Mouse (Mus musculus) hindbrain, embryonic 15.5 days (tissue): ENCODE data around the gene Pde4dip. TPM values are rescaled to one million over a fixed set of nuclear protein-coding genes. Genes with fewer than 3 reads are reported as not detected.

Experiments
- ATAC-seq: fragments of 200-750 bp; cut with Nextera tagmentation; 2 replicates; pipeline ENCODE4 v1.8.0; 2017; ENCODE audit warnings: low read depth, moderate number of reproducible peaks, moderate TSS enrichment; ENCODE audit not compliant: low FRiP score
- H3K27ac ChIP-seq: fragments of 300-500 bp; sonication (generic); replicated peaks from 2 replicates; pipeline ENCODE4 v1.5.1; 2015; ENCODE audit warnings: mild to moderate bottlenecking, inconsistent platforms
- H3K27me3 ChIP-seq: fragments of 300-500 bp; sonication (generic); 2 replicates; pipeline ENCODE4 v1.6.1; 2015; ENCODE audit warnings: control low read depth, inconsistent platforms
- H3K36me3 ChIP-seq: fragments of 300-500 bp; sonication (generic); 2 replicates; pipeline ENCODE4 v1.6.1; 2015; ENCODE audit warnings: control low read depth, inconsistent platforms
- H3K4me1 ChIP-seq: fragments of 300-500 bp; sonication (generic); replicated peaks from 2 replicates; pipeline ENCODE4 v1.6.1; 2015; ENCODE audit warnings: control low read depth, inconsistent platforms
- H3K4me2 ChIP-seq: fragments of 300-500 bp; sonication (generic); 2 replicates; pipeline ENCODE4 v1.6.1; 2015; ENCODE audit warnings: moderate library complexity, mild to moderate bottlenecking, inconsistent platforms
- H3K4me3 ChIP-seq: fragments of 300-500 bp; sonication (generic); 2 replicates; pipeline ENCODE4 v1.5.1; 2015; ENCODE audit warnings: mild to moderate bottlenecking, inconsistent platforms
- H3K9ac ChIP-seq: fragments of 300-500 bp; sonication (generic); 2 replicates; pipeline ENCODE4 v1.6.1; 2015; ENCODE audit warnings: inconsistent platforms
- H3K9me3 ChIP-seq: fragments of 300-500 bp; sonication (generic); 2 replicates; pipeline ENCODE4 v1.6.1; 2016; ENCODE audit warnings: control low read depth, inconsistent platforms
- WGBS: fragments of 180-500 bp; shearing (Covaris S2); methylation state at CpG from one replicate; pipeline ENCODE4 v1.1.7; 2015; 5-methylcytosine and 5-hydroxymethylcytosine counted together
- polyA plus RNA-seq: library from polyadenylated mRNA; unstranded; fragments of >200 nt; fragmentation: Nextera tagmentation; extraction: Ambion mirVana; gene quantifications from 2 replicates; pipeline ENCODE4 v1.2.1, GENCODE M21; 2015

The Pde4dip gene
- polyA plus RNA-seq, 1 experiment from 2014 or later: 66.1 TPM

DNA sequence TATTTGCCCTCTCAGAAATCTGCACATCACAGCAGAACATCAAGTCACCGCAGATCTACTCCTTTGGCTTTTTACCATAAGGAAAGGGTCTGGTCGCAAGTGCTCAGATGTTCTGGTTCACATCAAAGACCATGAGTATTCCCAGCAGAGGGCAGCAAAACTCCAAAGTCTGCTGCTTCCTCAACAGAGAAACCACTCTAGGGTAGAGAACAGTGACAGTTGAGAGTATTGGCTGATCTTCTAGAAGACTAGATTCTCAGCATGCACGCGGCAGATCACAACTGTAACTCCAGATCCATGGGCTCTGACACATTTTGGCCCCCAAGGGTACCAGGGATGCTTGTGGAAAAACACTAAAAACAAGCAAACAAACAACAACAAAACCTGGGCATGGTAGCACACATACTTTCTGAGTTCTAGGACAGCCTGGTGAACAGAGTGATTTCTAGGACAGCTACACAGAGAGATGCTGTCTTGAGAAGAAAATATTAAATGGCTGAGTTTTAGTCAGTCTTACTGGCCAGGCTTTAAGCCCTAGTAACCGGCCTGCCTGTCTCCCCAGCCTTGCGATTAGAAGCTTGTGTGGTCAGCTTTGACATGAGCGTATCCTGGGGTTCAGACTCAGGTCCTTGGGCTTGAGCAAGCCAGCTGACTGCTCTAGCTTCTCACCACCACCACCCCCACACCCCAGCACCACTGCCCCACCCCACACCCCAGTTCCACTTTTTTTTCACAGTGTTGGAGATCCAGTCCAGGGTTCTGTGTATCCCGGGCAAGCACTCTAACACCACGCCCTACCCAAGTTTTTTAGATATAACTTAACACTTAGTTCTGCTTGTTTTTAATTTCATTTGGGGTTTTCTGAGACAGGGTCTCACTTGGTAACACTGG, 40.7 kb upstream of the Pde4dip start:
- Histone ChIP-seq H3K9me3 (no peaks in the 10 kb centered on the region), H3K4me3 (no peak overlapping the region), H3K4me2 (no peak overlapping the region), H3K27me3 (no peaks in the 10 kb centered on the region), H3K36me3 (no peaks in the 10 kb centered on the region), H3K4me1 (peaks cover 25% of the 10 kb centered on the region), H3K9ac (no peak overlapping the region), H3K27ac (no peak overlapping the region)
- ATAC-seq: peak; percentile 72
- WGBS: 63% methylated on average over 9 of the region's 9 CpGs

DNA sequence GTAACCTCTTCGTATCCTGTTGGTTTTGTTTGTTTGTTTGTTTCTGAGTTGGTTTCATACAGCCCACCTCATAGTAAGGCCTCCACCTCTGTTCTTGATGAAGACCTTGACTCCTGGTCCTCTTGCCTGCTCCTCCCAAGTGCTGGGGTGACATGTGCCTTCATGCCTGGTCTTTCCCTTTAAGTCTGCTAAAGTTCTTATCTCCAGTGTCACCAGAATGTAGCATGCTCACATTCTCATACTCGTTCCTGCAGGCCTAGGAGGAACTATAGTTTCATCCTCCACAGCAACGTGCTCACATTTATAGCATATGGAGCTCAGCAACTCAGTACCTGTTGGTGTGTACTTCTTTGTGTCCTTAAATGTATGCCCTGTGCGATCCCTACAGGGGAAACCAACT, 38.8 kb upstream of the Pde4dip start:
- H3K4me2 ChIP-seq: no peak overlapping the region
- no peaks in the 10 kb centered on the region for H3K27me3 ChIP-seq
- ATAC-seq: no peak
- no peak overlapping the region for H3K4me3 ChIP-seq
- no peak overlapping the region for H3K9ac ChIP-seq
- peaks cover 14% of the 10 kb centered on the region for H3K4me1 ChIP-seq
- 83% methylated on average over 4 of the region's 4 CpGs for WGBS
- H3K36me3 ChIP-seq: peaks cover 4% of the 10 kb centered on the region
- H3K9me3 ChIP-seq: no peaks in the 10 kb centered on the region
- no peak overlapping the region for H3K27ac ChIP-seq

DNA sequence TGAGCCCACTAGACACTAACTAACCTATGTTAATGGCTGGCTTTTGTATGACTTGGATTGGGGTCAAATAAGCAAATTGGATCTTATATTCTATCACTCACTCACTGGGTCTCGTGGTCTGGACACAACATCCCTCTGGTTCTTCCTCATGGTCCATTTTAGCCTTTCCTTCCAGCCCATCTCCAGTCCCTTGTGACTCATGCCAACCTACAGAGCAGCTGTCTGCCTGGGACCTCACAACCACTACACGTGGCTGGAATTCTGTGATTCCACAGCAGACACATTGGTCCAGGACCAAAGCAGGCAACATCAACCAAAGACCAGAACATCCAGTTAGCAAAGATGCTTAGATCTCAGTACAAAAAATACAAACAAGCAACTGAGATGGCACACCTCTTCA, 36.7 kb upstream of the Pde4dip start:
- no peak overlapping the region for H3K4me3 ChIP-seq
- ATAC-seq: no peak
- no peak overlapping the region for H3K4me2 ChIP-seq
- no peak overlapping the region for H3K27ac ChIP-seq
- H3K27me3 ChIP-seq: no peaks in the 10 kb centered on the region
- H3K36me3 ChIP-seq: peaks cover 14% of the 10 kb centered on the region
- no peaks in the 10 kb centered on the region for H3K9me3 ChIP-seq
- 90% methylated on average over 2 of the region's 2 CpGs for WGBS
- H3K9ac ChIP-seq: no peak overlapping the region
- 0 out of 2 replicates have a peak, but pooled peaks cover under 1% of the 10 kb centered on the region for H3K4me1 ChIP-seq

DNA sequence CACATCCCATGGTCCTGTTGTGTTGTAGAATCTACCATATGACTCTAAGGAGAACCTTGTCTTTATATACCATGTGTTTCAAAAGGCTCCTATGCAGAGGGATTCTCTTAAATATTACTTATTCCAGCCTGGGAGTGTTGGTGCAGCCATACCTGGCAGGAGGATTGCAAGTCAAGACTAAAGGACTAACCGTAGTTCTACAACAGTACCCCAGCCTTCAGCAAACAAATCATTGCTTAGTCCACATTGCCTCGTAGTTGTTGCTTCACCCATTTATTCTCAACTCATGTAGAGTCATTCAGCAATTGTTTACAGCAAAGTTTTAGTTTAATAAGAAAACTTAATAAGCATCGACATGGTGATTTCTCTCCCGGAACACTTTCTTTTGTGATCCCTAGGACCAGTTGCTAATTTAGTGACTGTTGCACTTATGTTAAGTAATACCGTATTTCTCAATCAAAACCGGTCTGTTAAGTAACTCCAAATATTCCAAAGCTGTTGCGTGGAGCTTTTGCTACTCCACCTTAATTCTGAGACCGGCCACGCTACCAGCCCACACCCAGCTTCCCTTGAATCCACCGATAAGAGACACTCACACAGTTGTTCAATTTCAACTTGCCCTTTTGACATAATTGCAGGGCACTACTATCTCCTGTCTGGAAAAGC, 30.5 kb upstream of the Pde4dip start:
- H3K36me3 ChIP-seq: peaks cover 36% of the 10 kb centered on the region
- no peaks in the 10 kb centered on the region for H3K4me1 ChIP-seq
- H3K27ac ChIP-seq: no peak overlapping the region
- H3K27me3 ChIP-seq: no peaks in the 10 kb centered on the region
- no peak for ATAC-seq
- H3K9me3 ChIP-seq: no peaks in the 10 kb centered on the region
- WGBS: 95% methylated on average over 10 of the region's 10 CpGs
- no peak overlapping the region for H3K4me2 ChIP-seq
- no peak overlapping the region for H3K9ac ChIP-seq
- H3K4me3 ChIP-seq: no peak overlapping the region

DNA sequence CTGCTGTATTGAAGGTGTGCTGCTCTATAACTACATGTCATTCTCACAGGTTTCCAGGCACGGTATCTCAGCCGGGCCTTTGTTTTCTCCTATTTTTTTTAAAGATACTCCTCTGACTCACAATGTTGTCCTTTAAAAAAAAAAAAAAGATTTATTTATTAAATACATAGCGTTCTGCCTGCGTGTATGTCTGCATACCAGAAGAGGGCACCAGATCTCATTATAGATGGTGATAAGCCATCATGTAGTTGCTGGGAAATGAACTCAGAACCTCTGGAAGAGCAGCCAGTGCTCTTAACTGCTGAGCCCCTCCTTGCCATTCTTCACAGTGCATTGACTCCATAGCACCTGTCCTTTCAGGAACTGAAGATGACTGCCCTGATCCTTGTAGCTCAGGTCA, 26.6 kb upstream of the Pde4dip start:
- H3K9me3 ChIP-seq: no peaks in the 10 kb centered on the region
- H3K4me3 ChIP-seq: no peak overlapping the region
- no peak overlapping the region for H3K9ac ChIP-seq
- no peak for ATAC-seq
- no peaks in the 10 kb centered on the region for H3K27me3 ChIP-seq
- no peak overlapping the region for H3K4me2 ChIP-seq
- no peak overlapping the region for H3K27ac ChIP-seq
- no peaks in the 10 kb centered on the region for H3K4me1 ChIP-seq
- H3K36me3 ChIP-seq: peaks cover 26% of the 10 kb centered on the region
- 78% methylated on average over 4 of the region's 4 CpGs for WGBS

DNA sequence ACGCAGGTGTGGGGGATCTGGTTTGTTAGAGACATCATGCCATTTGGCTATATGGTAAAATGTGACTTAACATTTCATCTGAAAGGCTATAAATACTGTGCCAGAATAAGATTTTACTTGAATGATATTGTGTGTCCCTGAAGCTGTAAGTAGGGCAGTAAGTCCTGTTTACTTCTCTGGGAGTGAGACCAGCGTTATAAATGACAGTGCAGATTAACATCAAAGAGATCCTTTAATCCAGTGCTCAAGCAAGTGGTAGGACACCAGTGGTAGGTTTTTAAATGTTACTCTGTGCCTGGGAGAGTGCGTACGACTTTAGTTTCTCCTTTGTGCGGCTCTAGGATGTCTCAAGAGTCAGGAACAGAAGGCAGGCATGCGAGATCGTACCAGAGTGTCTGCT, 22.6 kb upstream of the Pde4dip start:
- ATAC-seq: no peak

DNA sequence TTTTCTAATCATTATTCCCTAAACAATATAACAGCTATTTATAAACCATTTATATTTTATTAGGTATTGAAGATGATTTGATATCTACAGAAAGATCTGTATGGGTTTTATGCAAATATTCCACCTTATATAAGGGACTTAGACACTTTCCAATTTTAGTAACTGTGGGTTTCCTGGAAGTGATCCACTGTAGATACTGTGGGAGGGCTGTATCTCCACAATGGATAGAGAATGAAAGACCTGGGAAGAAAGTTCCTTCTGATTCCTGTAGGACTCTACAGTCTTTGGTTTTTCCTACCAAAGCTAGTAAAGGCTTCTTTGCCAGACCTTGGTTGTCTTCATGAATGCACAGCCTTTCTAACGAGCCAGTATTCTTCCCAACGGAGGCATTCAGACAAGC, 21.2 kb upstream of the Pde4dip start:
- H3K27me3 ChIP-seq: no peaks in the 10 kb centered on the region
- 69% methylated on average over 2 of the region's 2 CpGs for WGBS
- H3K36me3 ChIP-seq: peaks cover 9% of the 10 kb centered on the region; the same call in 1 of the 2 replicates
- no peak overlapping the region for H3K27ac ChIP-seq
- no peaks in the 10 kb centered on the region for H3K4me1 ChIP-seq
- ATAC-seq: no peak
- no peak overlapping the region for H3K9ac ChIP-seq
- H3K4me2 ChIP-seq: no peak overlapping the region
- H3K9me3 ChIP-seq: no peaks in the 10 kb centered on the region
- no peak overlapping the region for H3K4me3 ChIP-seq

More for the DNA sequence above, 22.6 kb upstream of the Pde4dip start:
- peaks cover 12% of the 10 kb centered on the region; the same call in 1 of the 2 replicates for H3K36me3 ChIP-seq
- no peaks in the 10 kb centered on the region for H3K27me3 ChIP-seq
- H3K4me3 ChIP-seq: no peak overlapping the region
- no peaks in the 10 kb centered on the region for H3K9me3 ChIP-seq
- H3K4me1 ChIP-seq: no peaks in the 10 kb centered on the region
- H3K4me2 ChIP-seq: no peak overlapping the region
- WGBS: 88% methylated on average over 7 of the region's 7 CpGs
- no peak overlapping the region for H3K9ac ChIP-seq
- no peak overlapping the region for H3K27ac ChIP-seq

DNA sequence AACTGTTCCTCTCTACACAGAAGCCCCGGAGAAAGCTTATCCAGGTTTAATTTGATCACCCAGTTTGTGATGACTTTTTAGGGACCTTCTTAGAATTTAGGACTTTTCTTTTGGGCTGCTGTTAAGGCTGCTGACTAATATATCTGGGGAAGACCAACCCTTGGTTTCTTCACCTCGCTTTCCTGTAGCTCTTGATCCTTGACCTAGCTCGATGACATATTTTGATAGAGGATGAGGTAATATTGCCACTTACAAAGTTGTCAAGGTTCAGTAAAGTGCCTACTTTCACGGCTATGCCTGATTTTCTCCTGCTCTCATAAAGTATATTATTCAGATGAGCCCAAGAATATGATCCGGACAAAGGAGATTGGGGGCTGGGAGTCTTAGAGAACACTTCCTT, 13.1 kb upstream of the Pde4dip start:
- no peak for ATAC-seq
- no peaks in the 10 kb centered on the region for H3K36me3 ChIP-seq
- 23% methylated on average over 5 of the region's 5 CpGs for WGBS

DNA sequence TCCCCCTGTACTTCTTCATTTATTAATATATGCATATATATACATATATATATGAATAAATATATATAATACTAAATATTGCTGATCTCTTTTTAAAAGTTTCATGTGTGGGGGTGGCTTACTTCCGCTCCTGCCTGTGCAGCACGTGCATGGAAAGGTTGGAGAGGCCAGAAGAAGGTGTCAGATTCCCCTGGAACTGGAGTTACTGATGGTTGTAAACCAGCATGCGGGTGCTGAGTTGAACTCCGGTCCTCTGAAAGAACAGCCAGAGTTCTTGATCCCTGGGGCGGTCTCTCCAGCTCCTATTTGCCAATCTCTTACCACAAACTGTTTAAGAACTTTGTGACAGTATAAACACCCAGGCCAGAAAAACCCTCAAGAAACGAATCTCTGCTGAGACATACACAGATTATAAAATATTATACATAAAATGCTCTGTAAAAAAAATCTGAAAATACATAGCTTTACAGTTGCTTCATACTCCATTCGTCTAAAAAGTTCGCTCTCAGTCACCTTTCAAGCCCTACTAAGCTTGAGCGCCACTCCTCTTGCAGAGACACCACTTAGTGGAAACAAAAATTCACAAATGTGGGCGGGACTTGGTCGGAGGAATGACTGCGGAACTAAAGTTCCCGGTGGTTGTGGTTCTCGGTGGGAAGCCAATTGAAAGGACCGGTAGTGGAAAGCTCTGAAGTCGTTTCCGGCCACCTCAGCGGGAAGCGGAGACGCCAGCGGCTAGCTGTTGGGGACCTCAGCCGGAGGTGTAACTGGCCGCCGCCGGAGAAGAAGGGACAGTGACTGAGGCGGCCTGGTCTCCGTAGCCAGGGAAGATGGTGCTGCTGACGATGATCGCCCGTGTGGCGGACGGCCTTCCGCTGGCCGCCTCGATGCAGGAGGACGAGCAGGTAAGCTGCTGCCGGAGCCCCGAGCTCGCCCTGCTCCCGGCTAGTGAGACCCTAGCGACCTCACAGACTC, 12.3 kb upstream of the Pde4dip start, which contains the start of gene Sec22b:
Gene Sec22b (plus strand): TSS at position 675 of the 975 bp plus-strand sequence.
- no peaks in the 10 kb centered on the region for H3K27me3 ChIP-seq
- no peaks in the 10 kb centered on the region for H3K36me3 ChIP-seq
- 5% methylated on average over 41 of the region's 41 CpGs for WGBS
- H3K4me1 ChIP-seq: peaks cover 25% of the 10 kb centered on the region
- H3K27ac ChIP-seq: peak within 1 kb of the TSS; percentile 56
- peak within 1 kb of the TSS; percentile 92 for H3K9ac ChIP-seq
- peak; percentile 82 for ATAC-seq
- peak within 1 kb of the TSS; percentile 87 for H3K4me3 ChIP-seq
- H3K4me2 ChIP-seq: peak within 1 kb of the TSS; percentile 69
- no peaks in the 10 kb centered on the region for H3K9me3 ChIP-seq

More for the DNA sequence above, 13.1 kb upstream of the Pde4dip start:
- H3K27ac ChIP-seq: 0 out of 2 replicates have a peak overlapping the region, but pooled peaks have one; percentile 56
- H3K9me3 ChIP-seq: no peaks in the 10 kb centered on the region
- H3K4me3 ChIP-seq: peak overlapping the region; percentile 87
- peak overlapping the region; percentile 69 for H3K4me2 ChIP-seq
- no peaks in the 10 kb centered on the region for H3K27me3 ChIP-seq
- peak overlapping the region; percentile 92 for H3K9ac ChIP-seq
- peaks cover 25% of the 10 kb centered on the region for H3K4me1 ChIP-seq

DNA sequence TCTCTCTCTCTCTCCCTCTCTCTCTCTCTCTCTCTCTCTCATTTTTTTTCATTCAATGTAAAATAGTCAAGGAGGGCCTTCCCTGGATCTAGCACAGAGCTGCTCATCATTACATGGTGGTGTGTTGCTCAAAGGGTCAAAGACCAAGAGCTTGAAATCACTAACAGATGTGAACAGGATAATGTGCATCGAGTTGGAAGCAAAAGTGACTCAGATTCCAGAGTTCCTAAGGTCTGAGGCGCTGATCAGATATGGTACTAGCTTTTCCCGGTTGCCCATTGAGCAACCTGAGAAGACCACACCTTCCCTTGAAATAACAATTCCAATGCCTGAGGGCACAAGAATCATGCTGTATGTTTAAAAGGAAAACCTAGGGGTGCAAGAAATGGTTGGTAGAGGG, 9.9 kb upstream of the Pde4dip start:
- 81% methylated on average over 3 of the region's 3 CpGs for WGBS
- Histone ChIP-seq H3K27me3 (no peaks in the 10 kb centered on the region), H3K9me3 (no peaks in the 10 kb centered on the region), H3K4me1 (peaks cover 23% of the 10 kb centered on the region), H3K36me3 (no peaks in the 10 kb centered on the region), H3K4me2 (no peak overlapping the region), H3K4me3 (no peak overlapping the region), H3K9ac (no peak overlapping the region), H3K27ac (no peak overlapping the region)
- ATAC-seq: no peak

DNA sequence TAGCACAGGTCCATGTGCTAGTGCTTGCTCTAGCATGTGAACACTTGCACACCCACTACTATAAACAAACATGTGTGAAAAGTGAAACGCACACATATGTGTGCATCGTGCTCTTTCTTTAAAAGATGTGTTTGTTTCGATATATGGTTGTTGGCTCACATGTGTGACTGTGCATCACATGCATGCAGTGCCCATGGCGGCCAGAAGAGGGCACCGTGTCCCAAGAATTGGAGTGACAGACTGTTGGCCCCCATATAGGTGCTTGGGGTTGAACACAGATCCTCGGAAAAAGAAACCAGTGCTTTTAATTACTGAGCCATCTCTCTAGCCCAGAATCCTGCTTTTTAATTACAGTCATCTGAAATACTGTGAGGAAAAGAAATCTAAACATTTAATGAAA, 6.2 kb upstream of the Pde4dip start:
- Histone ChIP-seq H3K4me2 (no peak overlapping the region), H3K27ac (no peak overlapping the region), H3K36me3 (no peaks in the 10 kb centered on the region), H3K9ac (no peak overlapping the region), H3K27me3 (no peaks in the 10 kb centered on the region), H3K4me1 (no peaks in the 10 kb centered on the region), H3K9me3 (no peaks in the 10 kb centered on the region), H3K4me3 (no peak overlapping the region)
- 48% methylated on average over 6 of the region's 6 CpGs for WGBS
- 0 out of 2 replicates have a peak, but pooled peaks have one; percentile 19 for ATAC-seq
